Mouse (Mus musculus) heart, embryonic 16.5 days (tissue): ENCODE results near the gene Myadml2. TPM values are rescaled to one million over a fixed set of nuclear protein-coding genes. Genes with fewer than 3 reads are reported as not detected.
A peak's percentile ranks its signal among the peaks of the same experiment; 100 is the strongest.

Experiments
- ATAC-seq: fragments of 200-750 bp; cut with Nextera tagmentation; replicated peaks from 2 replicates; pipeline ENCODE4 v1.8.0; 2017; ENCODE audit warnings: moderate number of reproducible peaks; ENCODE audit not compliant: insufficient read depth, low FRiP score; ENCODE audit errors: extremely low read depth
- H3K27ac ChIP-seq: fragments of 300-500 bp; sonication (generic); 2 replicates; pipeline ENCODE4 v1.5.1; 2014; ENCODE audit warnings: mild to moderate bottlenecking, low read length, control low read depth, moderate library complexity
- H3K27me3 ChIP-seq: fragments of 300-500 bp; sonication (generic); 2 replicates; pipeline ENCODE4 v1.6.1; 2014; ENCODE audit warnings: low read length, mixed read lengths; ENCODE audit not compliant: control insufficient read depth, insufficient read depth
- H3K36me3 ChIP-seq: fragments of 300-500 bp; sonication (generic); 2 replicates; pipeline ENCODE4 v1.6.1; 2014; ENCODE audit not compliant: control insufficient read depth, insufficient read depth
- H3K4me1 ChIP-seq: fragments of 300-500 bp; sonication (generic); 2 replicates; pipeline ENCODE4 v1.6.1; 2014; ENCODE audit warnings: low read length, mixed read lengths; ENCODE audit not compliant: control insufficient read depth, insufficient read depth
- H3K4me2 ChIP-seq: fragments of 300-500 bp; sonication (generic); 2 replicates; pipeline ENCODE4 v1.6.1; 2014; ENCODE audit warnings: low read depth, mild to moderate bottlenecking, control low read depth, low read length
- H3K4me3 ChIP-seq: fragments of 300-500 bp; sonication (generic); 2 replicates; pipeline ENCODE4 v1.5.1; 2014; ENCODE audit warnings: mild to moderate bottlenecking, control low read depth, low read length
- H3K9ac ChIP-seq: fragments of 300-500 bp; sonication (generic); 2 replicates; pipeline ENCODE4 v1.6.1; 2014; ENCODE audit warnings: low read length, control low read depth
- H3K9me3 ChIP-seq: fragments of 300-500 bp; sonication (generic); replicated peaks from 2 replicates; pipeline ENCODE4 v1.6.1; 2016; ENCODE audit warnings: low read length; ENCODE audit not compliant: control insufficient read depth
- WGBS: fragments of 180-500 bp; shearing (Covaris S2); extraction: QIAGEN DNeasy Blood & Tissue Kit; methylation state at CpG from one replicate; pipeline ENCODE4 v1.1.7; 2014; 5-methylcytosine and 5-hydroxymethylcytosine counted together
- polyA plus RNA-seq: library from polyadenylated mRNA; unstranded; fragments of >200 nt; fragmentation: Nextera tagmentation; extraction: Ambion mirVana; gene quantifications from 2 replicates; pipeline ENCODE4 v1.2.1, GENCODE M21; 2015

Gene Myadml2
- polyA plus RNA-seq, 1 experiment from 2014 or later: 17.0 TPM

DNA sequence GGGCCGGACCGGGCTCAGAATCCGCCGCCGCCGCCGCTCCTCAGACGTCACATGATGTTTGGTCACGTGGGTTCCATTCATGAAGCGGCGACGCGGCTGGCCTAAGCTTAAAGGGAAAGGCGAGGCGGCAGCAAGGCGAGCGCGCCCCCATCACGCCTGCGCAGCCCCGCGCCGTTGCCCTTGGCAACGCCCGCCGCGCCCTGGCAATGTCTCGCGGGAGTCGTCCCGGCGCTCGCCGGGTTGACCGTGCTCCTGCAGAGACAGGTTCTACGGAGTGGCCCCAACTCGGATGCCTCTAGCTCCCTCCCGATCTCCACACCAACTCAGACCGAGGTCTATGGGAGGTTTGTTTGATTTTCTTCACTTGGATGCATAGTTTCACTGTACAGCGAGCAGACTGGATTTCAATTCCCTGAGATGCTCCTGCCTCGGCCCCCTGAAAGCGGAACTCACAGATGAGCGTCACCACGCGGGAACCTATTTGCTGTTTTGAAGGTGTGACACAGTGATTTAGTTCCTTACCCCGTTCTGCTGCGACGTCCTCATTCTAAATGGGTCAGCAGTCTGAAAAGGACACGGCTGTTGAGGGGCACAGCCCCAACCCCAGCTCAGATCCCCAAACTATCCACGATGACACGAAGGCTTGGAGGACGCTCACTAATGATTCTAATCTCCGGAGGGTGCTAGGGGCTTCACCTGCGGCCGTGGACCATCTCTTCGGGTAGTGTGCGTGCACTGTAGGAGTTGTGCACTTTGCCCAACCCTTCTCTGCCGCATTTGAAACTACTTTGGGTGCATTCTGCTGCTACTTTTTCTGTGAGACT, 14.2 kb downstream of the Myadml2 start, which contains the start of gene Mafg:
Gene Mafg, minus strand, starts transcription at position 81 of the 824 bp plus-strand sequence.
- peaks cover 6% of the 10 kb centered on the region for H3K36me3 ChIP-seq
- no peaks in the 10 kb centered on the region for H3K27me3 ChIP-seq
- no peaks in the 10 kb centered on the region for H3K9me3 ChIP-seq
- ATAC-seq: peak; percentile 88
- peak within 1 kb of the TSS; percentile 87 for H3K27ac ChIP-seq
- peaks cover 32% of the 10 kb centered on the region for H3K4me1 ChIP-seq
- peak within 1 kb of the TSS; percentile 77 for H3K4me3 ChIP-seq
- WGBS: 10% methylated on average over 58 of the region's 58 CpGs
- peak within 1 kb of the TSS; percentile 94 for H3K9ac ChIP-seq
- H3K4me2 ChIP-seq: peak within 1 kb of the TSS; percentile 83

DNA sequence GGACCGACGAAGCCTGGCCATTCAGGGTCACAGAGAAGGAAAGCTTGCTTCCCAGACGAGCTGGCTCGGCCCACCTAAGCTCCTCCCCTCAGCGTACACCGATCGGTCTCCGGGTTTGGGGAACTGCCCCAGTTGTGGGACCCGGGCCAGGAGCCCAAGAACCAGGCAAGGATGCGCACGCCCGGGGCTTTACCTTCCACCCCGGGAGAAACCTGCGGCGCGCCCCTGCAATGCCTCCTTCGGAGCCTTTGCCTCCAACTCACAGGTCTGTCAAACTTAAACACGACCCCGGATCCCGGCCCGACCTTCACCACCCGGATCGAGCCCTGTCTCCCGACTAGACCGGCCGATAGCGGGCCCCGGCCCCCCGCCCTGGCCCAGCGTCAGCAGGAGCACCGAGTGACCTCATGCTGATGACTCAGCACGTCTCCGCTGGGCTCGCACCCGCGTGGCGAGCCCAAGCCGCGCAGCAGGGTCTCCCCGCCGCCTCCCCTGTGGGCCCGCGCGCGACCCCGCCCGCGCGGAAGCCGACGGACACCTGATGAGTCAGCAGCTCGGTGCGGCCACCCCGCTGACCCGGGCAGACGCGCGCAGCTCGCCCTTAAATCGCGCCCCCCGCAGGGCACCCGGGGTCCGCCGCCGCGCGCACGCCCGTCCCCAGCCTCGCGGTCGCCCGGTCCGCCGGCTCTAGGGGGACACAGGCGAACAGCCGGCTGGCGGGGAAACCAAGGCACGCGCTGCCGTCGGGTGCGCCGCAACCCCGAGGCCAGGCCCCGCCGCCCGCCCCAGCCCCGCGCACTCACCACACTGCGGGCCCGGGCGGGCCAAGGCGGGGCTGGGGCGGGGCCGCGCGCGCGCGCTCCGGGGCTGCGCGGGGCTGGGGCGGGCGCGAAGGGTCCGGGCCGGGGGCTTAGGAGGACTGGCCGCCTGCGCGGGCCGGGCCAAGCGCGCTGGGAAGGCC, 15.1 kb downstream of the Myadml2 start:
- H3K4me3 ChIP-seq: peak overlapping the region; percentile 77
- peak overlapping the region; percentile 87 for H3K27ac ChIP-seq
- H3K4me1 ChIP-seq: peaks cover 32% of the 10 kb centered on the region
- ATAC-seq: peak; percentile 80
- no peaks in the 10 kb centered on the region for H3K27me3 ChIP-seq
- H3K9me3 ChIP-seq: no peaks in the 10 kb centered on the region
- WGBS: under 1% methylated on average over 110 of the region's 116 CpGs
- peaks cover 8% of the 10 kb centered on the region for H3K36me3 ChIP-seq
- H3K4me2 ChIP-seq: peak overlapping the region; percentile 83
- H3K9ac ChIP-seq: peak overlapping the region; percentile 94

- peaks cover 32% of the 10 kb centered on the region for H3K4me1 ChIP-seq
- WGBS: 54% methylated on average over 4 of the region's 4 CpGs
- no peak for ATAC-seq
- no peaks in the 10 kb centered on the region for H3K9me3 ChIP-seq
- peak overlapping the region; percentile 83 for H3K4me2 ChIP-seq
- no peaks in the 10 kb centered on the region for H3K27me3 ChIP-seq
- peak overlapping the region; percentile 94 for H3K9ac ChIP-seq
- peak overlapping the region; percentile 77 for H3K4me3 ChIP-seq
- H3K27ac ChIP-seq: 0 out of 2 replicates have a peak overlapping the region, but pooled peaks have one; percentile 52
- peaks cover 8% of the 10 kb centered on the region for H3K36me3 ChIP-seq
Observed at GRCm38 (mm10) chr11:120631726-120632448, 16.1 kb downstream of the Myadml2 start.

- peak overlapping the region; percentile 83 for H3K4me2 ChIP-seq
- H3K4me3 ChIP-seq: no peak overlapping the region
- H3K9ac ChIP-seq: peak overlapping the region; percentile 54
- peak overlapping the region; percentile 52 for H3K27ac ChIP-seq
- peaks cover 32% of the 10 kb centered on the region for H3K4me1 ChIP-seq
- ATAC-seq: no peak
- peaks cover 8% of the 10 kb centered on the region for H3K36me3 ChIP-seq
- no peaks in the 10 kb centered on the region for H3K9me3 ChIP-seq
- 30% methylated on average over 7 of the region's 7 CpGs for WGBS
- H3K27me3 ChIP-seq: no peaks in the 10 kb centered on the region
Observed at GRCm38 (mm10) chr11:120630881-120631725, 16.9 kb downstream of the Myadml2 start.

- H3K36me3 ChIP-seq: peaks cover 8% of the 10 kb centered on the region
- peak overlapping the region; percentile 54 for H3K9ac ChIP-seq
- H3K9me3 ChIP-seq: no peaks in the 10 kb centered on the region
- H3K27ac ChIP-seq: peak overlapping the region; percentile 52
- ATAC-seq: no peak
- WGBS: 38% methylated on average over 5 of the region's 5 CpGs
- no peaks in the 10 kb centered on the region for H3K27me3 ChIP-seq
- H3K4me2 ChIP-seq: peak overlapping the region; percentile 34
- H3K4me1 ChIP-seq: peaks cover 35% of the 10 kb centered on the region
- no peak overlapping the region for H3K4me3 ChIP-seq
Observed at GRCm38 (mm10) chr11:120630401-120630871, 17.5 kb downstream of the Myadml2 start.

GRCm38 (mm10) chr11:120629911-120630310, 18.0 kb downstream of the Myadml2 start:
- Histone ChIP-seq H3K9ac (peak overlapping the region; percentile 54), H3K27ac (peak overlapping the region; percentile 52), H3K4me1 (peaks cover 39% of the 10 kb centered on the region), H3K4me3 (no peak overlapping the region; the same call in 1 of the 2 replicates), H3K9me3 (no peaks in the 10 kb centered on the region), H3K36me3 (peaks cover 8% of the 10 kb centered on the region), H3K4me2 (peak overlapping the region; percentile 34), H3K27me3 (no peaks in the 10 kb centered on the region)
- 8% methylated on average over 7 of the region's 7 CpGs for WGBS
- ATAC-seq: no peak

- Histone ChIP-seq H3K9ac (peak overlapping the region; percentile 54; the same call in 1 of the 2 replicates), H3K27me3 (no peaks in the 10 kb centered on the region), H3K9me3 (no peaks in the 10 kb centered on the region), H3K4me3 (no peak overlapping the region; the same call in 1 of the 2 replicates), H3K36me3 (peaks cover 8% of the 10 kb centered on the region), H3K4me1 (peaks cover 39% of the 10 kb centered on the region), H3K4me2 (peak overlapping the region; percentile 34), H3K27ac (peak overlapping the region; percentile 52; the same call in 1 of the 2 replicates)
- no peak for ATAC-seq
- WGBS: 74% methylated on average over 23 of the region's 23 CpGs
Observed at GRCm38 (mm10) chr11:120629341-120629730, 18.6 kb downstream of the Myadml2 start.
